In the genomic region with DNA sequence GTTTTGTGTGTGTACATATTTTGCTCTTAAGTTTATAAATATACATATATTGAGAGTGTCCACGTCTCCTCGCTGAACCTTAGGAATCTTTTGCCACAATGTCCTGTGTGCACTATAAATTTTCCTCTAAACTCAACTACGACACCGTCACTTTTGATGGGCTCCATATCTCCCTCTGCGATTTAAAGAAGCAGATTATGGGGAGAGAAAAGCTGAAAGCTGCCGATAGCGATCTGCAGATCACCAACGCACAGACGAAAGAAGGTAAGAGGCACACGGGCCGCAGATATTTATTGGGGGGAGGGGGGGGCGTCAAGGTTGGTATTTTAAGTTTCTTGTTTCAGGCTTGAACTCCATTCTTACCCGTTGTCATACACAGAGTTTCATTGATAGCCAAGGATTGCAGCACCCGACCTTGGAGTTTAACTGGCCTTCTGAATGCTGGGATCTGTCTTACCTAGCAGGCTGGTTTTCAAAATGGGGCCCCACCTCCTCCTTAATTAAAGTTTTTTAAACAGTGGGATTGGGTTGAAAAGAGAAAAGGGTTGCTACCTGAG, we compare ENCODE assay signal across 8 mouse cellular contexts. TPM values are rescaled to one million over a fixed set of nuclear protein-coding genes. Genes with fewer than 3 reads are reported as not detected.
DNase-seq lines count a peak whose midpoint lies in the region; ATAC-seq and TF ChIP-seq lines count a peak whose summit lies in the region.

No protein-coding gene starts in this region.

- H3K4me1 ChIP-seq in kidney, embryonic 15.5 days = peaks cover 24% of the 10 kb centered on the region
- H3K4me1 ChIP-seq in heart, postnatal 0 days (ENCODE audit: control insufficient read depth, insufficient read depth) = peaks cover 14% of the 10 kb centered on the region
- peaks cover 18% of the 10 kb centered on the region for H3K4me1 ChIP-seq in midbrain, embryonic 11.5 days (ENCODE audit: control insufficient read depth, insufficient read depth, low read length)

- TF ChIP-seq EP300 in heart, postnatal 0 days (IDR thresholded peaks at IDR 0.05; ENCODE audit: low read depth) = no peak

- DNase-seq in kidney, adult 11 months = no peak
- DNase-seq in adrenal gland, postnatal 10 days = peak; percentile 35
- no peak for DNase-seq in heart, postnatal 0 days (ENCODE audit: low spot score)
- DNase-seq in midbrain, embryonic 11.5 days (ENCODE audit: low spot score, missing footprints) = peak; percentile 90
- no peak for DNase-seq in left cerebral cortex, postnatal 36 days (ENCODE audit: low spot score in 2 of 2)
- DNase-seq in layer of hippocampus, adult 9-10 months (ENCODE audit: low spot score) = no peak
- no peak for DNase-seq in gastrocnemius, postnatal 36 days

- intact Hi-C loops in left cerebral cortex, postnatal 36 days (cut with DNase I) = loop anchor here (5.0 kb wide), 1 partner anchor 156 kb away; no protein-coding TSS in a partner anchor
- intact Hi-C loops in gastrocnemius, postnatal 36 days (cut with DNase I) = loop anchor here (10.0 kb wide), 1 partner anchor 404 kb away; no protein-coding TSS in a partner anchor

- whole genome bisulfite sequencing in kidney, embryonic 15.5 days = under 1% methylated on average over 14 of the region's 14 CpGs
- under 1% methylated on average over 14 of the region's 14 CpGs for WGBS in heart, postnatal 0 days
- under 1% methylated on average over 14 of the region's 14 CpGs for WGBS in midbrain, embryonic 11.5 days

- peak overlapping the region; percentile 95 for H3K4me3 ChIP-seq in kidney, embryonic 15.5 days (replicated peaks)
- peak overlapping the region; percentile 95 for H3K4me3 ChIP-seq in heart, postnatal 0 days (ENCODE audit: low read depth, low read length)
- H3K4me3 ChIP-seq in midbrain, embryonic 11.5 days (ENCODE audit: low read depth, low read length) = peak overlapping the region; percentile 99

- no peak for ATAC-seq in kidney, embryonic 15.5 days (replicated peaks; ENCODE audit: low FRiP score)
- ATAC-seq in heart, postnatal 0 days (ENCODE audit: insufficient read depth, low read depth) = no peak
- ATAC-seq in midbrain, embryonic 11.5 days (ENCODE audit: low FRiP score) = no peak

- H3K9ac ChIP-seq in kidney, embryonic 15.5 days = peak overlapping the region; percentile 98
- H3K9ac ChIP-seq in heart, postnatal 0 days (replicated peaks; ENCODE audit: low read depth, low read length) = peak overlapping the region; percentile 98
- peak overlapping the region; percentile 99 for H3K9ac ChIP-seq in midbrain, embryonic 11.5 days (ENCODE audit: low read length)

- no peaks in the 10 kb centered on the region for H3K9me3 ChIP-seq in kidney, embryonic 15.5 days (replicated peaks)
- no peaks in the 10 kb centered on the region for H3K9me3 ChIP-seq in heart, postnatal 0 days (replicated peaks; ENCODE audit: control insufficient read depth, low read length)
- no peaks in the 10 kb centered on the region for H3K9me3 ChIP-seq in midbrain, embryonic 11.5 days (ENCODE audit: control insufficient read depth, low read length)

- H3K4me2 ChIP-seq in kidney, embryonic 15.5 days = peak overlapping the region; percentile 79
- peak overlapping the region; percentile 94 for H3K4me2 ChIP-seq in heart, postnatal 0 days (ENCODE audit: low read depth, low read length)
- H3K4me2 ChIP-seq in midbrain, embryonic 11.5 days = peak overlapping the region; percentile 94

- no peaks in the 10 kb centered on the region for H3K27me3 ChIP-seq in kidney, embryonic 15.5 days
- no peaks in the 10 kb centered on the region for H3K27me3 ChIP-seq in heart, postnatal 0 days (ENCODE audit: control insufficient read depth, insufficient read depth, low read length)
- no peaks in the 10 kb centered on the region for H3K27me3 ChIP-seq in midbrain, embryonic 11.5 days (ENCODE audit: control insufficient read depth, insufficient read depth, low read length)

- H3K27ac ChIP-seq in kidney, embryonic 15.5 days = peak overlapping the region; percentile 86
- H3K27ac ChIP-seq in heart, postnatal 0 days (ENCODE audit: low read depth) = peak overlapping the region; percentile 96
- no peak overlapping the region for H3K27ac ChIP-seq in midbrain, embryonic 11.5 days (ENCODE audit: low read depth, low read length)

- TF ChIP-seq CTCF in heart, postnatal 0 days (IDR thresholded peaks at IDR 0.05; ENCODE audit: low read depth) = no peak

- peaks cover 27% of the 10 kb centered on the region for H3K36me3 ChIP-seq in kidney, embryonic 15.5 days
- no peaks in the 10 kb centered on the region for H3K36me3 ChIP-seq in heart, postnatal 0 days (replicated peaks; ENCODE audit: control insufficient read depth, insufficient read depth, low read length)
- no peaks in the 10 kb centered on the region for H3K36me3 ChIP-seq in midbrain, embryonic 11.5 days (ENCODE audit: control insufficient read depth, insufficient read depth, low read length)

RNA-seq across cellular contexts. Expression of gene Rbbp6, which starts 5.5 kb away (rescaled TPM):
- 30.6 and 31.9 TPM in 2 replicates for polyA plus RNA-seq in kidney, embryonic 15.5 days (2015; fragmentation: Nextera tagmentation; extraction: Ambion mirVana)
- 10 to 100 TPM; 49.0 to 64.5 TPM for total RNA-seq in adrenal gland, postnatal 10 days (2021)
- 14.5 and 14.9 TPM in 2 replicates for total RNA-seq in heart, postnatal 0 days (2014; rRNA removed; ENCODE audit: low replicate concordance)
- 12.5 and 13.2 TPM in 2 replicates for polyA plus RNA-seq in heart, postnatal 0 days (2015; fragmentation: Nextera tagmentation; extraction: Ambion mirVana)
- 32.8 and 38.1 TPM in 2 replicates for polyA plus RNA-seq in midbrain, embryonic 11.5 days (2014; fragmentation: Nextera tagmentation; extraction: Ambion mirVana)
- 10 to 100 TPM; 56.3 to 71.0 TPM for total RNA-seq in left cerebral cortex, postnatal 36 days (2021)
- 10 to 100 TPM; 21.2 to 26.4 TPM for total RNA-seq in gastrocnemius, postnatal 36 days (2021)

Comparison
In these comparisons a context has a peak if more than half of its experiments do, and no peak if none do; other contexts are left out.
1. DNase-seq: peak in adrenal gland, postnatal 10 days (single experiment) and midbrain, embryonic 11.5 days (single experiment); none in kidney, adult 11 months (single experiment), heart, postnatal 0 days (single experiment), left cerebral cortex, postnatal 36 days (0 of 2), layer of hippocampus, adult 9-10 months (single experiment) and gastrocnemius, postnatal 36 days (0 of 2).
2. Peak in every context shown above with its lines, with median percentiles within 50 percentile points of each other: H3K4me2 ChIP-seq, H3K4me3 ChIP-seq and H3K9ac ChIP-seq.